Comparison of ENCODE assay signal across 17 mouse cellular contexts in the genomic region with DNA sequence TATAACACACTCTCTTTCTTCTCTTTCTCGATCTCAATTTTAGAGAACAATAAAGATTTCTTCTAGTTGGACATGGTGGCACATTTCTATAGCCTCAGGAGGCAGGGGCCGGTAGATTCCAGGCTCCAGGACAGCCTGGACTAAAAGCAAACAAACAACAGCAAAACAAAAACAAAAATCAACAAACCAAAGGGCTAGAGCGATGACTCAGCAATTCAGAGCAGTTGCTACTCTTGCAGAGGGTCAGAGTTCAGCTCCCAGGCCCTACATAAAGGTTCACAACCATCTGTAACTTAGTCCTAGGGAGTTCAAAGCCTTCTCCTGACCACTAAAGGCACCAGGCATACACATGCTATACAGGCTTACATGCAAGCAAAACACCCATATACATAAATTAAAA.
"Had no signal": no experiment of that assay in that cellular context is flagged by ENCODE, and none has a peak within 500 bp of the region (broad histone marks: within the 10 kb centered on the region; RNA-seq: fewer than 3 reads in every experiment).

No protein-coding gene starts in this region.

- H3K4me1 ChIP-seq: limb, embryonic 15.5 days; midbrain, embryonic 10.5 days; midbrain, embryonic 13.5 days had no signal

- H3K27me3 ChIP-seq: kidney, embryonic 15.5 days; limb, embryonic 12.5 days; limb, embryonic 15.5 days; lung, embryonic 15.5 days; megakaryocyte, embryonic 14.5 days; midbrain, embryonic 13.5 days had no signal

- H3K9ac ChIP-seq: kidney, embryonic 15.5 days; limb, embryonic 12.5 days; limb, embryonic 15.5 days; liver, embryonic 14.5 days; lung, embryonic 15.5 days; midbrain, embryonic 13.5 days had no signal

- H3K27ac ChIP-seq: kidney, embryonic 15.5 days; limb, embryonic 12.5 days; limb, embryonic 15.5 days; liver, embryonic 14.5 days; lung, embryonic 15.5 days; midbrain, embryonic 10.5 days; midbrain, embryonic 13.5 days had no signal

- H3K4me3 ChIP-seq: kidney, embryonic 15.5 days; limb, embryonic 12.5 days; limb, embryonic 15.5 days; lung, embryonic 15.5 days; megakaryocyte, embryonic 14.5 days; midbrain, embryonic 10.5 days; midbrain, embryonic 13.5 days; myocyte had no signal

- H3K36me3 ChIP-seq: kidney, embryonic 15.5 days; limb, embryonic 12.5 days; limb, embryonic 15.5 days; lung, embryonic 15.5 days; midbrain, embryonic 10.5 days; midbrain, embryonic 13.5 days had no signal

- DNase-seq: kidney, adult 8-10 months; kidney, postnatal 10 days; kidney, postnatal 36 days; left cerebral cortex, postnatal 4 days; lung, adult 18-20 months; lung, postnatal 10 days; lung, postnatal 36 days; thymus, postnatal 36 days had no signal
